Mouse (Mus musculus) gonadal fat pad, adult 2 months (tissue): ENCODE data around the gene Vegfa. TPM values are rescaled to one million over a fixed set of nuclear protein-coding genes. Genes with fewer than 3 reads are reported as not detected.

ENCODE experiments used
- DNase-seq: peaks from one replicate; pipeline ENCODE4 v3.0.0-alpha.2; 2012; ENCODE audit warnings: low read depth
- polyA plus RNA-seq: library from polyadenylated mRNA; depleted of rRNA; stranded (reverse); fragments of >200 nt; gene quantifications from 2 replicates; pipeline ENCODE4 v1.2.3, GENCODE M21; 2012

Gene Vegfa
- polyA plus RNA-seq, 1 experiment, result 316 TPM

GRCm38 (mm10) chr17:46051356-46051755 is 19.2 kb upstream of the Vegfa start:
- no peak for DNase-seq

GRCm38 (mm10) chr17:46049567-46049966 is 17.4 kb upstream of the Vegfa start:
- DNase-seq, result no peak

- DNase-seq, result no peak
Observed at GRCm38 (mm10) chr17:46048184-46048583, 16.0 kb upstream of the Vegfa start.

GRCm38 (mm10) chr17:46045742-46046141 is 13.6 kb upstream of the Vegfa start:
- no peak for DNase-seq

GRCm38 (mm10) chr17:46044953-46045352 is 12.8 kb upstream of the Vegfa start:
- no peak for DNase-seq

- peak; percentile 76 for DNase-seq
Observed at GRCm38 (mm10) chr17:46042158-46042557, 10.0 kb upstream of the Vegfa start.

- no peak for DNase-seq
Observed at GRCm38 (mm10) chr17:46041679-46042078, 9.5 kb upstream of the Vegfa start.

GRCm38 (mm10) chr17:46041223-46041622 is 9.1 kb upstream of the Vegfa start:
- no peak for DNase-seq

- no peak for DNase-seq
Observed at GRCm38 (mm10) chr17:46040561-46040960, 8.4 kb upstream of the Vegfa start.

GRCm38 (mm10) chr17:46038906-46039305 is 6.7 kb upstream of the Vegfa start:
- DNase-seq, result no peak

- DNase-seq, result no peak
Observed at GRCm38 (mm10) chr17:46036400-46036799, 4.2 kb upstream of the Vegfa start.

- no peak for DNase-seq
Observed at GRCm38 (mm10) chr17:46034110-46034509, 1.9 kb upstream of the Vegfa start.

GRCm38 (mm10) chr17:46033607-46034006 is 1.4 kb upstream of the Vegfa start:
- no peak for DNase-seq

GRCm38 (mm10) chr17:46033122-46033521 is 953 bp upstream of the Vegfa start:
- no peak for DNase-seq

GRCm38 (mm10) chr17:46031621-46032211 is 453 bp downstream of the Vegfa start:
- DNase-seq, result no peak

GRCm38 (mm10) chr17:46030731-46031620 is 1.2 kb downstream of the Vegfa start:
- no peak for DNase-seq

- DNase-seq, result no peak
Observed at GRCm38 (mm10) chr17:46030323-46030730, 1.8 kb downstream of the Vegfa start.

- no peak for DNase-seq
Observed at GRCm38 (mm10) chr17:46029554-46030207, 2.5 kb downstream of the Vegfa start.

- DNase-seq, result no peak
Observed at GRCm38 (mm10) chr17:46029052-46029553, 3.1 kb downstream of the Vegfa start.

- DNase-seq, result no peak
Observed at GRCm38 (mm10) chr17:46028210-46029051, 3.7 kb downstream of the Vegfa start.

GRCm38 (mm10) chr17:46027066-46027917 is 4.9 kb downstream of the Vegfa start:
- DNase-seq, result no peak
